Mouse (Mus musculus): ENCODE measurements around the gene Kif17. TPM values are rescaled to one million over a fixed set of nuclear protein-coding genes. Genes with fewer than 3 reads are reported as not detected.

Gene Kif17
- polyA plus RNA-seq, 1 experiment, result 0.28 TPM

GRCm38 (mm10) chr4:138342778-138343177 lies 92.5 kb downstream of the Kif17 start:
- no peak overlapping the region for H3K4me3 ChIP-seq (ENCODE audit: extremely low read depth, insufficient read depth, insufficient read length)
- H3K4me1 ChIP-seq (ENCODE audit: control insufficient read depth, insufficient read depth, insufficient read length), result no peaks in the 10 kb centered on the region
- no peak for DNase-seq (ENCODE audit: low read depth in 1 of 2, low spot score in 2 of 2)
- no peak for TF ChIP-seq CTCF (IDR thresholded peaks at IDR 0.05; ENCODE audit: extremely low read depth, insufficient read depth, insufficient read length, insufficient replicate concordance)
- no peak for TF ChIP-seq POLR2A (IDR thresholded peaks at IDR 0.05; ENCODE audit: low read depth, low read length)
- no peaks in the 10 kb centered on the region for H3K27me3 ChIP-seq (ENCODE audit: control insufficient read depth, insufficient read depth, low read length)
- whole genome bisulfite sequencing, result 74% methylated on average over 6 of the region's 6 CpGs
- no peaks in the 10 kb centered on the region for H3K36me3 ChIP-seq (ENCODE audit: control insufficient read depth, insufficient read depth, low read length)
- H3K27ac ChIP-seq (ENCODE audit: insufficient read depth, low read length), result no peak overlapping the region

GRCm38 (mm10) chr4:138343341-138343837 lies 93.2 kb downstream of the Kif17 start:
- Histone ChIP-seq H3K4me1 (ENCODE audit: control insufficient read depth, insufficient read depth, insufficient read length) (no peaks in the 10 kb centered on the region), H3K36me3 (ENCODE audit: control insufficient read depth, insufficient read depth, low read length) (no peaks in the 10 kb centered on the region), H3K4me3 (ENCODE audit: extremely low read depth, insufficient read depth, insufficient read length) (no peak overlapping the region), H3K27ac (ENCODE audit: insufficient read depth, low read length) (no peak overlapping the region), H3K27me3 (ENCODE audit: control insufficient read depth, insufficient read depth, low read length) (no peaks in the 10 kb centered on the region)
- DNase-seq (ENCODE audit: low read depth in 1 of 2, low spot score in 2 of 2), result no peak
- 84% methylated on average over 10 of the region's 10 CpGs for WGBS
- TF ChIP-seq CTCF (IDR thresholded peaks at IDR 0.05; ENCODE audit: extremely low read depth, insufficient read depth, insufficient read length, insufficient replicate concordance) (no peak), POLR2A (IDR thresholded peaks at IDR 0.05; ENCODE audit: low read depth, low read length) (no peak)

GRCm38 (mm10) chr4:138344891-138345545 lies 94.8 kb downstream of the Kif17 start:
- Histone ChIP-seq H3K27me3 (ENCODE audit: control insufficient read depth, insufficient read depth, low read length) (no peaks in the 10 kb centered on the region), H3K36me3 (ENCODE audit: control insufficient read depth, insufficient read depth, low read length) (no peaks in the 10 kb centered on the region), H3K4me1 (ENCODE audit: control insufficient read depth, insufficient read depth, insufficient read length) (no peaks in the 10 kb centered on the region), H3K27ac (ENCODE audit: insufficient read depth, low read length) (no peak overlapping the region), H3K4me3 (ENCODE audit: extremely low read depth, insufficient read depth, insufficient read length) (no peak overlapping the region)
- TF ChIP-seq POLR2A (IDR thresholded peaks at IDR 0.05; ENCODE audit: low read depth, low read length) (no peak), CTCF (IDR thresholded peaks at IDR 0.05; ENCODE audit: extremely low read depth, insufficient read depth, insufficient read length, insufficient replicate concordance) (no peak)
- 69% methylated on average over 9 of the region's 9 CpGs for WGBS
- DNase-seq (ENCODE audit: low read depth in 1 of 2, low spot score in 2 of 2), result no peak

GRCm38 (mm10) chr4:138347280-138347679 lies 97.0 kb downstream of the Kif17 start:
- Histone ChIP-seq H3K27ac (ENCODE audit: insufficient read depth, low read length) (no peak overlapping the region), H3K4me1 (ENCODE audit: control insufficient read depth, insufficient read depth, insufficient read length) (no peaks in the 10 kb centered on the region), H3K4me3 (ENCODE audit: extremely low read depth, insufficient read depth, insufficient read length) (no peak overlapping the region), H3K27me3 (ENCODE audit: control insufficient read depth, insufficient read depth, low read length) (no peaks in the 10 kb centered on the region), H3K36me3 (ENCODE audit: control insufficient read depth, insufficient read depth, low read length) (no peaks in the 10 kb centered on the region)
- no peak for TF ChIP-seq POLR2A (IDR thresholded peaks at IDR 0.05; ENCODE audit: low read depth, low read length)
- no peak for TF ChIP-seq CTCF (IDR thresholded peaks at IDR 0.05; ENCODE audit: extremely low read depth, insufficient read depth, insufficient read length, insufficient replicate concordance)
- no peak for DNase-seq (ENCODE audit: low read depth in 1 of 2, low spot score in 2 of 2)
- WGBS, result 88% methylated on average over 1 of the region's 1 CpGs

GRCm38 (mm10) chr4:138348716-138349115 lies 98.5 kb downstream of the Kif17 start:
- no peak for DNase-seq (ENCODE audit: low read depth in 1 of 2, low spot score in 2 of 2)
- TF ChIP-seq POLR2A (IDR thresholded peaks at IDR 0.05; ENCODE audit: low read depth, low read length) (no peak), CTCF (IDR thresholded peaks at IDR 0.05; ENCODE audit: extremely low read depth, insufficient read depth, insufficient read length, insufficient replicate concordance) (no peak)
- 81% methylated on average over 7 of the region's 7 CpGs for WGBS
- no peak overlapping the region for H3K4me3 ChIP-seq (ENCODE audit: extremely low read depth, insufficient read depth, insufficient read length)
- no peaks in the 10 kb centered on the region for H3K36me3 ChIP-seq (ENCODE audit: control insufficient read depth, insufficient read depth, low read length)
- H3K27ac ChIP-seq (ENCODE audit: insufficient read depth, low read length), result no peak overlapping the region
- H3K4me1 ChIP-seq (ENCODE audit: control insufficient read depth, insufficient read depth, insufficient read length), result no peaks in the 10 kb centered on the region
- H3K27me3 ChIP-seq (ENCODE audit: control insufficient read depth, insufficient read depth, low read length), result no peaks in the 10 kb centered on the region

Other genes starting within 250 kb of the Kif17 start
- gene Hp1bp3, start 34.1 kb upstream of the Kif17 start, polyA plus RNA-seq (2012; rRNA removed), result 33.5 and 34.2 TPM in 2 replicates
- 1.4 and 1.5 TPM in 2 replicates for gene Sh2d5, start within 50 bp of the Kif17 start, polyA plus RNA-seq (2012; rRNA removed)
- gene Ddost, start 54.3 kb downstream of the Kif17 start, polyA plus RNA-seq (2012; rRNA removed), result 106 and 138 TPM in 2 replicates
- 48.1 and 52.7 TPM in 2 replicates for gene Pink1, start 75.9 kb downstream of the Kif17 start, polyA plus RNA-seq (2012; rRNA removed)
- 0.33 TPM in 1 of 2 replicates, not detected in the other for gene Cda, start 117.6 kb downstream of the Kif17 start, polyA plus RNA-seq (2012; rRNA removed)
- gene Fam43b, start 146.1 kb downstream of the Kif17 start, polyA plus RNA-seq (2012; rRNA removed), result 0.06 and 0.13 TPM in 2 replicates
- gene Mul1, start 184.2 kb downstream of the Kif17 start, polyA plus RNA-seq (2012; rRNA removed), result 7.8 and 8.7 TPM in 2 replicates
- 9.2 and 14.4 TPM in 2 replicates for gene Camk2n1, start 203.9 kb downstream of the Kif17 start, polyA plus RNA-seq (2012; rRNA removed)

Data from spleen, adult 2 months (tissue).